Mouse (Mus musculus): ENCODE data around the gene Scn2b.

DNA sequence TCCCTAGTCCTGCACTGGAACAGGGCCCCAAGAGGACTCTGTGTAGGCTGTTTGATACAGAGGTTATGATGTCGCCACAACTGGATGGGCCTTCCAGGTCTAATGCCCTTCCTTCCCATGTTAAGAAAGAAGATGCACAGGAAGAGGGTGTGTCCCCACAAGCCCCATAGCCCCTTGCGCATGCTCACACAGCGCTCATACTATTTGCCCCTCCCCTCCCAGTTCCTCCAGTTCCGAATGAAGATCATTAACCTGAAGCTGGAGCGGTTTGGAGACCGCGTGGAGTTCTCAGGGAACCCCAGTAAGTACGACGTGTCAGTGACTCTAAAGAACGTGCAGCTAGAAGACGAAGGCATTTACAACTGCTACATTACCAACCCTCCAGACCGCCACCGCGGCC is 7.6 kb downstream of the Scn2b start:
- TF ChIP-seq CTCF (IDR thresholded peaks at IDR 0.05; ENCODE audit: borderline replicate concordance, insufficient read depth, low read length) = no peak
- TF ChIP-seq POLR2A (IDR thresholded peaks at IDR 0.05; ENCODE audit: low read depth, low read length) = no peak
